Mouse (Mus musculus): ENCODE results near the gene Vwa8.
"Not testable (repeated sequence)": the region's sequence is repeated elsewhere in the genome, so short reads cannot be mapped to it uniquely, and the experiment has no call there.

The Vwa8 gene

GRCm38 (mm10) chr14:78885915-78886534 lies 37.2 kb downstream of the Vwa8 start:
- no peak for DNase-seq (ENCODE audit: low read depth, low spot score)

DNA sequence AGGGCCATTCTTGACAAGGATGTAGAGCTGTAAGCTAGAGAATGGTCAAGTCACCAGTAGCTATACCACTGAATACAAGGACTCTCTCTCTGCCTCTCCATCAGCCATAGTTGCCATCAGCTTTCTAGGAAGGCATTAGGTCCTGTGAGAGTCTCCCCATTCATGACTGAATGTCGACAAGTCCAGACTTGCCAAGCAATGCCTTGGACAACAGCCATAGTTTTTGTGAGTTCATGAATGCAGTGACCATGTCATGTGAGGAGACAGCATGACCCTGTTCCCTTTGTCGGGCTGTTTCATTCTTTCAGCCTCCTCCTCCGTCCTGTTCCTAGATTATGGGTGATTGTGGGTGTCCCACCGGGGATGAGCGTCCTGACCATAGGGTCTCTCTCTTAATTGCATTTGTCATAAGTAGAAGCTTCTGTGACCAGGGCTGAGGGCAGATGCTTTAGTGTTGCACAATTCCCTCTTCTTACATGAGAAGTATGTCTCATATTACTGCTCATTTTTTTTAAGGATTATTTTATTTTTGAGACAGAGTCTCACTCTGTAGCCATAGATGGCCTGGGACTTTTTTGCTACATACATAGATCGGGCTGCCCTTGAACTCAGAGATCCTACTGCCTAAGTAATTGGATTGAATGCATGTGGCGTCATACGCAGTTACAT lies 37.8 kb downstream of the Vwa8 start:
- no peak for DNase-seq (ENCODE audit: low read depth, low spot score)

DNA sequence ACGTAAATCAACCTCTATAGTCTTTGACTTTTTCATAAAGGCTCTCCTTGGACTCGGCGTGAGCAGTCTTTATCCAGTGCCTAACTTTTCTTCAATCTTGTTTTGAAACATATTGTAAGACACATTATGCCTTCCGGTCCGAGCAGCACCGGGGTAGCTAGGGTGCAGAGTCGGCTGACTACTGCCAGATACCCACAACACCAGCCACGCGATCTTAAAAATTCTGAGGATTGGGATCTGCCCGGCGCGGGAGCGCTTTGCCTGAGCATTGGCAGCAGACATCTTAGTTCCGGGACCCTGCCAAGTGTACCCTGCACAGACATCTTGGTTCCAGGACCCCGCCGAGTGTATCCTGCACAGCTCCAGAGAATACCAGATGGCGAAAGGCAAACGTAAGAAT lies 38.6 kb downstream of the Vwa8 start:
- not testable (repeated sequence) for DNase-seq (ENCODE audit: low read depth, low spot score)

- DNase-seq (ENCODE audit: low read depth, low spot score) = no peak
Observed at GRCm38 (mm10) chr14:78895496-78895895, 46.6 kb downstream of the Vwa8 start.

DNA sequence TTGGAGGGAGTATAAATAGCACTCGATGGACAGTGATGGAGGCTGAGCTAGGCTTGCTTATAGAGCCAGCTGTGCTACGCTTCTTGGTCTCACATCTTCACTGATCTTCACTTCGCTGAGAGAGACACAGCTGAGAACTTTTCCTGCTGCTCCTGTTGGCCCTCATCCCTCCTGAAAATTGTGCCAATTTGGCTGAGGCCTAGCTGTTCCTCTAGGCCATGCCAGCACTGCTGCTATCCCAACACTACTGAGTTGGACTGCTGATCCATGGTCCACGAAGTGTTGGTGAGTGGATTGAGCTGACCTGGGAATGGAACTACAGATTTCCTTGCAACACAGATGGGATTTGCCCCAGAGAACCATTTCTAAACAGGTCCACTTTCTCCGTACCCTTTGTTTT lies 47.4 kb downstream of the Vwa8 start:
- DNase-seq (ENCODE audit: low read depth, low spot score) = no peak

DNA sequence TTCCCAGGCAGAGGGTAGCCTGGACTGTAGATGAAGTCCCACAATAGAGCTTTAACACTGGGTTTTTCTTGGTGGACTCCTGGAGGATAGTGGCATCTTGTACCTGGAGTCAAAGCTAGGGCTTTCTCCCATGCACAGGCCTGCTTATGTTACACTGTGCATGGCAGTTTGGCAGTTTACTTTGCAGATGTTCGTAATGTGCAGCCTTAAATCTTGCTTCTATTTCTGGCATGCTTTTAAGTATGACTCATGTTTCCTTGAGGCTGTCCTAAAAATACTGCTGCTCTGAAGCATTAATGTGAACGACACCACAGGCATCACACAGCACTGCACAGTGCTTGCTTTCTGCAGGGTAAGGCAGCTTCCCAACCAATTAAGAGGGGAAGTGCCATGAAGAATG lies 51.9 kb downstream of the Vwa8 start:
- DNase-seq (ENCODE audit: low read depth, low spot score) = no peak

GRCm38 (mm10) chr14:78908205-78908863 lies 59.5 kb downstream of the Vwa8 start:
- no peak for DNase-seq (ENCODE audit: low read depth, low spot score)

DNA sequence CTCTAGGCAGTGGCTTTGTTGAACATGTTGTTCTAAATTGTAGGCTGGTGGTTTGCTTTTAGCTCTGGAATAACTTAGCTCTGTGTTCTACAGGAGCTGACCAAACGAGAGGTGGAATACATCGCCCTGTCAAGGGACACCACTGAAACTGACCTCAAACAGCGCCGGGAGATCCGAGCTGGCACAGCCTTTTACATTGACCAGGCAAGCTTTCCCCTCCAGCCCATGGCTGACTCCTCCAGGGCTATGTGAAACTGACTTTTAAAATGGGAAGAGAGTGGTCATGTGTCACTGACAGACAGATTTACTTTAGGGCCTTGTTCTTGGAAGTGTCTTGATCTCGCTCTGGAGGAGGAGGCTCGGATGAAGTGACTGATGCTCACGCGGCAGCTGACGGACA lies 63.2 kb downstream of the Vwa8 start:
- DNase-seq (ENCODE audit: low read depth, low spot score) = no peak

DNA sequence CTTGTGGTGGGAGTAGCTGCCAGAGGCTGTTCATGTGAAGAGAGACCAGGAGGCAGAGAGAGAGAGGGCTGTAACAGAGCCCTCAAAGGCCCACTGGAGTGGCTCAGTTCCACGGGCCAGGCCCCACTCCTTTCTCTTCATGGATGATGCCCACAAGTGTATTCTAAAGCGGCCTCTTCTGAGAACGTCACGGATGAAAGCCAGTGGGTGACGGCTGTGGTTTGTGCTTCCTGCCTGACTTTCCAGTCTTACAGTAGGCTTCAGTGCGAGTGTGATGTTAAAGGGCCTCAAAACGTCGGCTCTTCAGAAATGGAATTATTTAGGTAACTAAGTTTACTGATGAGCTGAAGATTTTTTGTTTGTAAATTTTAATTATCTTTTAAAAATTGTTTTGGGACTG lies 65.3 kb downstream of the Vwa8 start:
- no peak for DNase-seq (ENCODE audit: low read depth, low spot score)

GRCm38 (mm10) chr14:78916691-78917090 lies 67.8 kb downstream of the Vwa8 start:
- no peak for DNase-seq (ENCODE audit: low read depth, low spot score)

DNA sequence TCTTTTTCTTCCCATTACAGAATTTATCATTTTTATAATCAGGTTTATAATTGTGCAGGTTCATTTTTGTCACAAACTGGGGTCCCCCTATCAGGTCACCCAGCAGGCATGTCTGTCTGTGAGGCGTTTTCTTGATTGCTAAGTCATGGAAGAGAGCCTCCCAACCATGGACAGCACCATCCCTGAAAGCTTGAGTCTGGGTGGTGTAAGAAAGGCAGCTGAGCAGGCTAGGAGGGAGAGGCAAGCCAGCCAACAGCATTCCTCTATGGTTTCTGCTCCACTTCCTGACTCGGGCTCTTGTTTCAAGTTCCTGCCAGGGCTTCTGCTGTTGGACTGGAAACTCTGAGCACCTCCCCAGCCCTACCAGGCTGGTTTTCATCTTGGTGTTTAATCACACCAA lies 72.4 kb downstream of the Vwa8 start:
- no peak for DNase-seq (ENCODE audit: low read depth, low spot score)

GRCm38 (mm10) chr14:78923631-78924030 lies 74.8 kb downstream of the Vwa8 start:
- no peak for DNase-seq (ENCODE audit: low read depth, low spot score)

DNA sequence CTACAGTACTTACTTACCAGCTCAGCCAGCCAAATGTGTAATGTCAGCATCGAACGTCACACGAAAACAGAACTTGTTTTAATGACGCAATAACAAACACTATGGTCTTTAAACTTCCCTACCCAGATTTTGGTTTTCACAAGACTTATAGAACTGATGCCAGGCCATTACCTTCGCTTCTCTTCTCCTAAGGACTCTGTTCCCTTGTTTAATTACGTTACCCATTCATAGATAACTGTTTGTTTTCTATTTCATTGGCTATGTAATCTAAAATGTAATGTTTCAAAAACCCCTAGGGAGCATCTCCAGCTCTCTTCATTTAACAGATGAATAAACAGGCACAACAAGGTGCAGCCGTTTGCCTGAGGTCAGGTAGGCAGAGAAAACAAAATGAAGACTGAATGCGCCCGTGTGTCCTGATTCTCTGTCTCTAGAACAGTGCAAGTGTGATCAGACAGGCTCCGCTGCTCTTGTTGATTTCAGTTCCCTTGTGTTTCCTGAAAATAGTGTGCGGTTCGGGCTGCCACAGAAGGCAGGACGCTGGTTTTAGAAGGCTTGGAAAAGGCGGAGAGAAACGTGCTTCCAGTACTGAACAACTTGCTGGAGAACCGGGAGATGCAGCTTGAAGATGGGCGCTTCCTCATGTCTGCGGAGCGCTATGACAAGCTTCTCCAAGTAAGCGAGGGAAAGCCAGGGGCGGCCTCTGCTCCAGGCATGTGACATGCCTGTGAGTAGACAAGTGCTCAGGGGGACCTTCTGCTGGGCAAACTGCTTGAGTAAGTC lies 76.1 kb downstream of the Vwa8 start:
- no peak for DNase-seq (ENCODE audit: low read depth, low spot score)

DNA sequence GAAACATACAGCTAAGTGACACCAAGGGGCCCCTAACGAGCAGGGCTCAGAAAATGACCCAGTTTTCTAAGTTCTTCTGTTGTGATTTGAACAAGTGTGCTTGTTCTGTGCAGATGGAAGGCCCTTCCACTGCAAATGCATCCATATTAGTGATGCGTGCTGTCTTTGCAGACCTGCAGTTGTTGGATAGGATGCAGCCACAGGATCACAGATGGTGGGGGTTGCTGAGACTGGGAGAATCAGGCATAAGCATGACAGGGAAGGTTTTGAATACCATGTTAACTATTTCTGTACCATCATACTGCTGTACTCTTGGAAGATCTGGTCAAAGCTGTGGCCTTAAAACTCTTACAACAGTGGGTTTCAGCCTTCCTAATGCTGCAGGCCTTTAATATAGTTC lies 83.2 kb downstream of the Vwa8 start:
- no peak for DNase-seq (ENCODE audit: low read depth, low spot score)

DNA sequence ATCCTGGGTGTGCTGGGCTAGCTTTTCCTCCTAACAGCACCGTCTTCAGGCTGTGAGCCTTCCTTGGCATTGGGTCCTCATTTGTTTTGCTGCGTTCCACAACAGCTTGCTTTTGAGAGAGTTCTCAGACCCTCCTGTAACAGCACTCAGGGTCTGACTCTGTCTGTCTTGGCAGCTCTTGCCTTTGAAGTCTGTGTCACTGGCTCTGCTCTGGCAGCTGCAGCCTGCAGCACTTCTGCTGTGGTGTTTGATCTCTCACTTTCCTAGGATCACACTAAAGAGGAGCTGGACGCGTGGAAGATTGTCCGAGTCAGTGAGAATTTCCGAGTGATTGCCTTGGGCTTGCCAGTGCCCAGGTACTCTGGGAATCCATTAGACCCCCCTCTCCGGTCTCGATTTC lies 84.5 kb downstream of the Vwa8 start:
- DNase-seq (ENCODE audit: low read depth, low spot score) = no peak

DNA sequence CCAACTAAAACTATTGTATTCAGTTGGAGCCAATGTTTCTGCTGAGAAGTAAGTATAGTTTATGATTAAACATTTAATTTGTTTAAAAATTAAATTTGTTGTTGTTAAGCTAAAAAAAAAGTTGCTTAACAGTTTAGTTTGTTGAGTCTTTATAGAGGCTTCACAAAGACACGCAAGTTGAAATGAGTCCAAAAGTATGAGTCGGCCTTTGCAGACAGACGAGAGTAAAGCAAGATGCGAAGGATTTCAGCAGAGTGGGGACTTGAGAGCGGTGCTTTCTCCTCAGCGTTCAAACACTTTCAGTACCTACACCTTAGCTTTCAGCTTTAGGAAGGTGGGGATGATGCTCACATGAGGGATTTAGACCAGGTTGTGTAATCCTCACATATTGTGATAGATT lies 85.7 kb downstream of the Vwa8 start:
- DNase-seq (ENCODE audit: low read depth, low spot score) = no peak

DNA sequence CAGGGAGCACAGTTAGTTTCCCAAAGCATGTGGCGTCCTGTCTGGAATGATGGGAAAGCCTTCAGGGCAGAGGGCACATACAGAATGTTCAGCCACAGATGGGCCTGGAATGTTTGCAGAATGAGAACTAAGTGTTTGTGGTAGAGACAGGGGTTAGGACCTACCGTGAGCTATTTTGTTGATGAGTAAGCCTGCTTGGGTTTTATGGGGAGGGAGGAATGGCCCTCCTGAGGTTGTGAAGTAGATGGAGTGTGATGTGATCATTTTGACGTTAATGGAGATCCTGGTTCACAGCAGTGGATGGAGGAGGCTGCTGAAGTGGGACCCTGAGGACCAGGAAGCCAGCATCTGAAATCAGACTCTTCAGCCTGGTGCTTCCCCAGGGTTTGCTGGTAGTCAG lies 86.9 kb downstream of the Vwa8 start:
- no peak for DNase-seq (ENCODE audit: low read depth, low spot score)

- no peak for DNase-seq (ENCODE audit: low read depth, low spot score)
Observed at GRCm38 (mm10) chr14:78941741-78942475, 93.1 kb downstream of the Vwa8 start.

DNA sequence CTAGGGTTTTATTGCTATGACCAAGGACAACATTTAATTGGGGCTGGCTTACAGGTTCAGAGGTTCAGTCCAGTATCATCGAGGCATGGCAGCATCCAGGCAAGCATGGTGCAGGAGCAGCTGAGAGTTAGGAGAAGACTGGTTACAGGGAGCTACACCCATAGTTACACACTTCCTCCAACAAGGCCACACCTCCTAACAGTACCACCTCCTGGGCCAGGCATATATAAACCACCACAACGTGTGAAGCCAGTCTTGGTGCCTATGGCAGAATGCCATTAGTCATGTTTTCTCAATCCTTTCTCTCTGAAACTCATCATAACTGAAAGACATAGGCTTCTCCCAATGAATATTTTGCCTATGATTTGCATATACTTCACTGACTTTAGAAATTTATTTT lies 106.9 kb downstream of the Vwa8 start:
- no peak for DNase-seq (ENCODE audit: low read depth, low spot score)

DNA sequence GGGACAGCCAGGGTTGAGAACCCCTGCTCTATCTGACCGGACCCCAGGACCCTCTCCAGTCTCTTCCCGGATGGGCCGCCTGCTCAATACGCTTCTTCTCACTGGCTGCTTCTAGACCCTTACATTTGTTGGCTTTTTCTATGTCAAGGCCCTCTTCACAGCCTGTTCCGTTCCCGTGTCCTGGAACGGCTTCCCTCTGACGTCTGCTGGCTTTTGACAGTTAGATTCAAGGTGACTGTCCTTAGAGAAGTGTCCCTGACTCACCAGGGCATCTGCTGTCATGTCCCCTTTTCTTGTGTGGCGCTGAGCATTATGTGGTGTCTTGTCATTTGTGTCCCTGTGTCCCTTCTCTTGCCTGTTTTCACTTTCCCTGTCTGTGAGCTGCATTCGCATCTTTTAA lies 121.8 kb downstream of the Vwa8 start:
- DNase-seq (ENCODE audit: low read depth, low spot score) = no peak

DNA sequence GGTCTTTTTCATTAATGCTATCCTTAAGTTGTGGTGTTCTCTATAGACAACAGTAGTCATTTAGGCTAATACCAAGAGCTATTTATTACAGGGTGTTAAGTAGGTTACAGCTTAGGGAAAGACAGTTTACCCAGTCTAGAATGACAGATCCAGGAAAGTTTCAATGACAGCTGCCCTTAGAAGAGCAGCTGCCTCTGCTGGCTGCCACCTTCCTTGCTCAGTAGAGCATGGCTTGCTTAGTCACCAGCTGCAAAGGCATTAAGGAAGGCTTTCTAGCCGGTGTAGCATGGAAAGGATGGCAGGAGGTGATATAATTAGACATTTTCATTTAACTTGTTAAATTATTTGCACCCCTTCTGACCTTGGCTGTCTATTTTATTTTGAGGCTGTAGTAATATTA lies 123.6 kb downstream of the Vwa8 start:
- no peak for DNase-seq (ENCODE audit: low read depth, low spot score)

- DNase-seq (ENCODE audit: low read depth, low spot score) = no peak
Observed at GRCm38 (mm10) chr14:78983104-78983503, 134.3 kb downstream of the Vwa8 start.
